Mouse (Mus musculus): ENCODE measurements around the gene Fam102a. TPM values are rescaled to one million over a fixed set of nuclear protein-coding genes. Genes with fewer than 3 reads are reported as not detected.

The Fam102a gene
- total RNA-seq, 2 experiments from 2014 or later: 7.8 to 9.2 TPM

- intact Hi-C loops (cut with DNase I): no loop called here
- no peak for DNase-seq (ENCODE audit: low spot score)
These were observed 39.4 kb downstream of the Fam102a start, which contains the start of gene Pip5kl1 for GRCm38 (mm10) chr2:32574497-32574896. TSS of gene Pip5kl1 (plus strand) at chr2:32574797.

- intact Hi-C loops (cut with DNase I): no loop called here
- DNase-seq (ENCODE audit: low spot score): no peak
These were observed 39.9 kb downstream of the Fam102a start for GRCm38 (mm10) chr2:32574901-32575585.

- DNase-seq (ENCODE audit: low spot score): no peak
- intact Hi-C loops (cut with DNase I): no loop called here
These were observed 40.5 kb downstream of the Fam102a start, which contains the start of gene 9430097D07Rik for GRCm38 (mm10) chr2:32575586-32576160. TSS of gene 9430097D07Rik (minus strand) at chr2:32575684.

GRCm38 (mm10) chr2:32576532-32576931, 41.4 kb downstream of the Fam102a start:
- intact Hi-C loops (cut with DNase I): no loop called here
- DNase-seq (ENCODE audit: low spot score): no peak

- DNase-seq (ENCODE audit: low spot score): no peak
- intact Hi-C loops (cut with DNase I): no loop called here
These were observed 43.3 kb downstream of the Fam102a start for GRCm38 (mm10) chr2:32578146-32579046.

- intact Hi-C loops (cut with DNase I): loop anchor here (2.0 to 5.0 kb wide), 2 partner anchors 36 to 107 kb away; no protein-coding TSS in a partner anchor
These were observed 46.4 kb downstream of the Fam102a start for GRCm38 (mm10) chr2:32581450-32582095.

GRCm38 (mm10) chr2:32582830-32583799, 48.0 kb downstream of the Fam102a start:
- intact Hi-C loops (cut with DNase I): loop anchor here (1.0 to 5.0 kb wide), 3 partner anchors 19 to 106 kb away; no protein-coding TSS in a partner anchor
- DNase-seq (ENCODE audit: low spot score): peak; percentile 66

More at GRCm38 (mm10) chr2:32581450-32582095, 46.4 kb downstream of the Fam102a start:
- DNase-seq (ENCODE audit: low spot score): no peak

GRCm38 (mm10) chr2:32585149-32585714, 50.1 kb downstream of the Fam102a start:
- DNase-seq (ENCODE audit: low spot score): no peak
- intact Hi-C loops (cut with DNase I): no loop called here

- DNase-seq (ENCODE audit: low spot score): peak; percentile 86
- intact Hi-C loops (cut with DNase I): loop anchor here (1.0 kb wide), 1 partner anchor 17 kb away; no protein-coding TSS in a partner anchor
These were observed 51.8 kb downstream of the Fam102a start, which contains the start of gene St6galnac4 for GRCm38 (mm10) chr2:32586871-32587351. TSS of gene St6galnac4 (plus strand) at chr2:32587095.

GRCm38 (mm10) chr2:32587731-32588321, 52.7 kb downstream of the Fam102a start:
- peak; percentile 48 for DNase-seq (ENCODE audit: low spot score)
- intact Hi-C loops (cut with DNase I): no loop called here

- DNase-seq (ENCODE audit: low spot score): peak; percentile 48
- intact Hi-C loops (cut with DNase I): no loop called here
These were observed 54.2 kb downstream of the Fam102a start for GRCm38 (mm10) chr2:32589213-32589795.

GRCm38 (mm10) chr2:32590224-32590623, 55.1 kb downstream of the Fam102a start:
- no peak for DNase-seq (ENCODE audit: low spot score)
- intact Hi-C loops (cut with DNase I): no loop called here

GRCm38 (mm10) chr2:32591249-32591648, 56.1 kb downstream of the Fam102a start:
- no peak for DNase-seq (ENCODE audit: low spot score)
- intact Hi-C loops (cut with DNase I): no loop called here

GRCm38 (mm10) chr2:32596725-32597124, 61.6 kb downstream of the Fam102a start:
- intact Hi-C loops (cut with DNase I): no loop called here
- no peak for DNase-seq (ENCODE audit: low spot score)

GRCm38 (mm10) chr2:32597248-32597647, 62.1 kb downstream of the Fam102a start:
- intact Hi-C loops (cut with DNase I): no loop called here

GRCm38 (mm10) chr2:32597699-32598098, 62.6 kb downstream of the Fam102a start:
- intact Hi-C loops (cut with DNase I): no loop called here
- no peak for DNase-seq (ENCODE audit: low spot score)

More at GRCm38 (mm10) chr2:32597248-32597647, 62.1 kb downstream of the Fam102a start:
- no peak for DNase-seq (ENCODE audit: low spot score)

GRCm38 (mm10) chr2:32598506-32598905, 63.4 kb downstream of the Fam102a start:
- DNase-seq (ENCODE audit: low spot score): no peak
- intact Hi-C loops (cut with DNase I): no loop called here
